Mouse (Mus musculus) liver (tissue): Measurements from ENCODE around the gene Ston2.

Experiments
- DNase-seq: peaks from one replicate; pipeline ENCODE4 v3.0.0-alpha.2; 2020; ENCODE audit warnings: mixed read lengths

Gene Ston2

DNA sequence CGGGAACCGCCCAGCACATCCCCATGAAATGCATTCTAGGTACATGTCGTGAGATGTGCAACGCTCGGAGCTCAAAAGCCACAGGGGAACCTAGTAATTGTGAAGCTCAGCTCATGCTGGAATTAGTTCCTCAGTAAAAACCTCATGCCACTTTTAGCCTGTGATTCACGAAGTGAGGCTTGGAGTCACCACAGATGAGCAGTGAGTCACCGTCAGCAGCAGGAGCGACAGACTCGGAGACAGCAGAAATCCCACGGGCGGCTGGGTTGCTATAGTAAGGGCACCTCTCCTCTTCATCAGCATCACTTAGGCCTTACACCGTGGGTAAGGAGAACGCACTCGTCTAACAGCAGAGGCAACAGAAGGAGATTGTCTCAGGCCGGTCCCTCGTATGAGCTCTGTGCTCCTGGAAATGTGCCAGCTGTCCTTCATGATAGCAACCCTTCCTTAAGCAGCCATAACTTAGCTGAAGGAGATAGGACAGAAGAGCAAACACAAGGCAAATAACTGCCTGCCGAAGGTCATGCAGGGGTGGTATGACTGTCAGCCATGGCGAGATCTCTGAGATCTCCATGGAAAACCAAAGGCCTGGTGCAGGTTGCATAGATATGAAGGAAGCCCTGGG is 39.8 kb downstream of the Ston2 start:
- DNase-seq = peak; percentile 58

DNA sequence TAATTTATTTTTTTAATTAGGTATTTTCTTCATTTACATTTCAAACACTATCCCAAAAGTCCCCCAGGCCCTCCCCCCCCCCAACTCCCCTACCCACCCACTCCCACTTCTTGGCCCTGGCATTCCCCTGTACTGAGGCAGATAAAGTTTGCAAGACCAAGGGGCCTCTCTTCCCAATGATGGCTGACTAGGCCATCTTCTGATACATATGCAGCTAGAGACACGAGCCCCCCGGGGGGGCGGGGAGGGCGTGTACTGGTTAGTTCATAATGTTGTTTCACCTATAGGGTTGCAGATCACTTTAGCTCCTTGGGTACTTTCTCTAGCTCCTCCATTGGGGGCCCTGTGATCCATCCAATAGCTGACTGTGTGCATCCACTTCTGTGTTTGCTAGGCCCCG is 41.3 kb downstream of the Ston2 start:
- peak; percentile 57 for DNase-seq

DNA sequence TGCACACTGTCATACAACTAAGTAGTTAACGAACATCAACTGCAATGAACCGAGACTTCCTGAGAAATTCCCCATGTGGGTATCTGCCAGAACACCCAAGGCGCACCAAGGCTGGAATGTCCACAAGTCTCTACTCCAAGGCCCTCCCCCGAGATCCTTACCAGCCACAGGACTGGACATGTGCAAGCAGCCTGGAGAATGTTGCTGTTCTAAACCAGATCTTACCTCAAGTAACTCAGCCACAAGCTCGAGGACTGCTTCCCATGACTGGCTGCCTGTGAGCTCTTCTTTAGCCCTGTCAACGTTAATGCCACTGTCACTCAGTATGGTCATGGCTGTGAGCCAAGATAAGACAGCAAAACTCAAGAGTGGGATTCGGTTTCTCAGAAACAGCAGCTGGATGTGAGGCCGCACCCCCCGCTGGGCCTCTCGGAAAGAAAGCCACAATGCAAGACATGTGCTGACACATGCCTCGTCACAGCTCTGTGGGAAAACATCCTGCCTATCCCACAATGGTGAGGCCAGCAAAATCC is 42.4 kb downstream of the Ston2 start:
- peak; percentile 94 for DNase-seq

DNA sequence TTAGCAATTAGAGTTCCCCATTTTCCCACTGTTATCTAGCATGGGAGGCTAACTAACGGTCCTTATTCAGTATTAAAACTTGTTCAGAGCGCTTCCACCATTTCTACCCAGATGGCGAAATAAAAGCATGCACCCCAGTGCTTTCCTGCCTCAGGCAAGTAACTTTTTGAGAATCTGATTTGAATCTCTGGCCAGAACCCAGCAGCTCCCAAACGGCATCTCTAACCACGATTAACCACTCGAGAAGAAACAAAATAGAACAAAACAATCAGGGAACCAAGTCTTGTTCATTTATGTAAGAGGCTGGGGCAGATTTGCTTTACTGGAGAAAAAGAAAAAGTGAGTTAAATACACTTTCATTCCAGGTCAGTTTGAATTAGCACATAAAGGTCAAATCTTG is 44.1 kb downstream of the Ston2 start:
- DNase-seq = no peak

DNA sequence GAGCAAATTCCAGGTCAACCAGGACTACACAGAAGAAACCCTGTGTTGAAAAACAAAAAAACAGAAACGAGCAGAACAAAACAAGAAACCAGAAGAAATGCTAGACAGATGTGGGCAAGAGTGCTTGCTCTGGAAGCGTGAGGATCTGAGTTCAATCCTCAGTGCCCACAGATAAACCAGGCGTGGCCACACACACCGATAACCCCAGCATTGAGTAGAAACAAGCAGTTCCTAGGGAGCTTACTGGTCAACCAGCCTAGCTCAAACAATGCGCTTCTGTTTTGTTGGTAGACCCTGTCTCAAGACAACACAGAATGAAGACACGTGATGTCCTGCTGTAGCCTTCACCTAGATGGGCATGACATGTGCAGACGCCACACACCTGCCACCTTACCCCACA is 45.3 kb downstream of the Ston2 start:
- peak; percentile 56 for DNase-seq

DNA sequence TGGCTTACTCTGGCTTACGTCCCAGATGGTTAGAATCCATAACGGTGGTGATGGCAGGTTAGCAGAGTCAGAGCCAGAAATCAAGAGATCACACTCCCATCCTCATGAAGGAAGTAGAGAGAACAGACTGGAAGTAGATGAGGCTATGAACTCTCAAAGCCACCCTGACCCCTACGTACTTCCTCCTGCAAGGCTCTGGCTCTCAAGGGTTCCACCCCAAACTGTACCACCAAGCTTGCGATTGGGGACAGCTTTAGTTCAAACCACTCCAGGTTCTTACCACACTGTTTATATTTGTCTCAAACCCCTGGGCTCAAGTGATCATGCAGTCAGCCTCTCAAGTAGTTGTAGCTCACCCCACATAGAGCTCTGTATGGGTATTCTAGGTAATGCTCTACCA is 49.8 kb downstream of the Ston2 start:
- DNase-seq = no peak

DNA sequence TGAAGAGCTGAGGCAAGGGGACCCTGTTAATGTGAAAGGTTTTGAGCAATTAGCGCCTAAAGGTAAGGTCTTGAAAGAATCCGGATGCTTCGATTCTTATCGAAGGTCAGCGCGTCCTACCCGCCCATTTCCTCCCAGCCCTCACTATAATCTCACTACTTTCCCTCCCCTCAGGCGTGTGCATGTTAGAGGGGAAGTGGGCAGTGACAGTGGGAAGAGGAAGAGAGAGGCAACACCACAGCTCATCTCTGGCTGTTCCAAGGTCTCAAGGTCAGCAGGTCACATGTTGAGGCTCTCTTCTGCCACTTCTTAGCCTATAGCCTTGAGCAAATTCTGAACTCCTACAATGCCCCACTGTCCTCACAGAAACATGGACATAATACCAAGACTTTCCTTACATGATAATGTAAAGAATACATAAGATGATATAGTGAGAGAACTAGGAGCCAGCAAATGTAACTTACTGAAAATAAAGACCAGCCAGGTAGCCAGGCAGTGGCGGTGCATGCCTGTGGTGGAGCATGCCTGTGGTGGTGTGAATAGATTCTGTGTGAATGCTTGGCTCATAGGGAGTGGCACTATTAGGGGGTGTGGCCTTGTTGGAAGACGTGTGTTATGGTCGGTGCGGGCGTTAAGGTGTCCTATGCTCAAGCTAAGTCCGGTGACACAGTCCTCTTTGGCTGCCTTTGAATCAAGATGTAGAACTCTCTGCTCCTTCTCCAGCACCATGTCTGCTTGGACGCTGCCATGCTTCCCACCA is 51.8 kb downstream of the Ston2 start:
- DNase-seq = peak; percentile 37

DNA sequence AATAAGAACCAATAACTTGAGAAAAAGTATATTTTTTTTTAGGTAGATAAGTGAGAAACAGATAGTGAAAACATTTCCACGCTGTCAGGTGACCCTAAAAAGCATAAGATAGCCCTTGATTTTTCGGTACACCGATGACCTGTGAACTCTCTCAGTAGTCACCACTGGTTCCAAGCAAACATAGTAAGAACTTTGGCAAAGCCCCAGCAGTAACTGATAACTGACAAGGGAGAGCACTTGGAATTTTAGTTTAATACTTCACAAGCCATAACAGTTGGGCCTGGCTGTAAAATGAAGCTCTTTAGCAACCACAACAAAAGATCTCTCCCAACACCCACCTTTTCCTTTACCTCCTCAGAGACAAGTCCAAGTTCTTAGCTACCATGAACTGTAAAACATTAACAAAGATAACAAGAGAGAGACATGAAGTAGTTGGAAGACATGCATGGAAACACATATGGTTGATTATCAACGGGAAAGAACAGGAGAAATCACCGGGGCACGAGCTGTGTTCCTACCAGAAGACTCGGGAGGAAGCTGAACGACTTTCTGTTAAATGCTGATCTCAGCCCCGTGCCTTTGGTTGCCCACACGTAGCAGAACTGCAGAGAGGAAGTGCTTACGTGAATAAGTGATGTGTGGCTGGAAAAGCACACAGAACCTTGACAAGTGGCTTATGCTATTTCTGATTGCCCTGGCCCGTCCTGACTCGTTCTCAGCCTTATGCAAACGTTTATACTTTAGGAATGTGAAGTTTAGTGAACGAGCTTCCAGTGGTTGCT is 53.8 kb downstream of the Ston2 start:
- no peak for DNase-seq

DNA sequence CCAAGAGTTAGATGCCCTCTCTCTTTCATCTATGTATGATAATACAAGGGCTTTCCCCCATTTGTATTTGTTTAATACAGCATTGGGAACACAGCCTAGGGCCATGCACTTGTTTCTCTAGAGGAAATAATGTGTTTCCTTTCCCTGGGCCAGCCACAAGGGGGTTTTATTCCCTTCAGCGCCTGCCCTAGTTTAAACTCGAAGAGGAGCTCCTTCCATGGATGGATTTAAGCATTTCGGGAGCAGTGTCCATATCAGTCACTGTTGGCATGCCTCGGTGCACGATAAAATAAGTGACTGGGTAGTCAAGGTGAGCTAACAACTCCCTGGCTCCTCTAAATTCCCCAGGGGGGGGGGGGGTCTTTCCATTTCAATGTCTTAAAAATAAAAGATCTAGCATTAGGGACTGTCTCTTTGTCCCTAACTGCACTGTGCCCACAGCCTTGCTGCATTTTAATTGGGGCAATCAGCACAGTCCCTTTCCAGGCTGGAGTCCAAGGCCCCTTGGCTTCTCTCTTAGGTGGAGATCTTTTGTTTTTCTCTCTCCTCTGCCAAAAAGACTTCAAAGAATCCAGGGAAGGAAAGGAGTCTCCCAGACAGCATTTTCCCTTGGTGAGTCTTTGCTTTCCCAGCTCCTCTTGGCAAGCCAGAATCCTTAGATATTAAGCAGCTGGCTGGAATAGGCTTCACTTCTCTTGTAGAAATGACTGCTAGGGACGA is 55.3 kb downstream of the Ston2 start:
- no peak for DNase-seq

DNA sequence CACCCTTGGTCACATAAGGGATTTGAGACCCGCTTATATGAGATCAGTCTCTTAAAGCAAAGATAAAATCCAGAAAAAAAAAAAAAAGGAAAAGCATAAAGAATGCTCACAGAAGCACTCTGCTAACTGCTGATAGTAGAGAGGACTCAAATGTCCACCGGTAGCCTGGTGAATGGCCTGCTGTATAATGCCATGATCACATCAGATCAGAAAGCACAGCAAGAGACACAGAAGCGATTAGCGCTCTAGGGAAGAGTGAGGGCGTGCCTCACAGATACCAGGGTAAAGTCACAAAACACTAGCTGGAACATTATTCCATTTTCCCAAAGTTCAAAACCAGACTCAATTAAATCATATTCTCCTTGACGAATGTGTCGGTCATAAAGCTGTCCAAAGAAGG is 62.0 kb downstream of the Ston2 start:
- DNase-seq = no peak

DNA sequence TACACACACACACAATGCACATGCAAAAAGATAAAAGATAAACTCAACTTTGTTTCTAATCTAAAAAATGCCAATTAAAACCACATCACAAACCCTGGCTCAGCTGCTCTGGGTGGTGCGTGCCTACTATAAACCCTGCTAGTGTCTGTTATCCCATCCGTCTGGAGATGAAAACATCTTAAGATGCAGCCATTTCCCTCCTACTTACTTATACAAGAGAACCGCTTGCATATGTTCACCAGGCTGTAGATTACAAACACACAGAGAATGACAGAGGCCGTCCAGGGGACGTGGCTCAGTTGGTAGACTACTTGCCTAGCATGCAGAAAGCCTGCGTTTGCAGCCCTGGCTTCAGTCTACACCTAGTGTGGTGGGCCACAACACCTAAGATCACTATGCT is 64.3 kb downstream of the Ston2 start:
- no peak for DNase-seq

DNA sequence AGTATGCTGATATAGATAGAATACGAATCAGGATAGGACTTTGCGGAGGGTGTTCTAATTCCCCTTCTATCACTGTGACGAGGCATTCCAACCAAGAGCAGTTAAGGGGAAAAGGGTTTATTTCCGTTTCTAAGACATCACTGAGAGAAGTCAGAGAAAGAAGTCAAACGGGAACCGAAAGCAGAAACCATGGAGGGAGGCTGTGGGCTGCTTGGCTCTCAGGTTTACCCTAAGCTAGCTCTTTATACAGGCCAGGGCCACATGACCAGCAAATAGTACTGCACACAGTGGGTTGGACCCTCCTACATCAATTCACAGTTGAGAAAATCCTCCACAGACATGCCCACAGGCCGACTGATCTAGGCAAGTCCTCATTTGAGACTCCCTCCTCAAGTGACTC is 69.1 kb downstream of the Ston2 start:
- no peak for DNase-seq

DNA sequence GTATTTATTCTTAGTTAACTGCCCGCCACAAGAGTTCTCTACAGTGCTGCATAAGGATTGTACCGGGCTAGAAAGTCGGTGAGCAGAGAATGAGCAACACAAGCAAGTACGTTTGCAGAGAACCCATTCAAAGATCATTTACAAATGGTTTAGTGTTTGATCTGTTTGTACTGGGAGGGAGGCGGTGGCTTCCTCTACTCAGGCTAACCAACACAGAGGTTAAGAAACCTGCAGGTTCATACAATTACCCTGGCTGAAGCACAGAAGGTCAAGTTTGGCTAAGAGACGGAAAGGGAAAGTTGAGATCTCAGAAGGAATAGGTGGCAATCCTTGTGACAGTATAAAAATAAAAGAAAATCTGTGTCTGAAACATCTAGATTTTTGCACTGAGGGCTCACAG is 72.5 kb downstream of the Ston2 start:
- DNase-seq = no peak

DNA sequence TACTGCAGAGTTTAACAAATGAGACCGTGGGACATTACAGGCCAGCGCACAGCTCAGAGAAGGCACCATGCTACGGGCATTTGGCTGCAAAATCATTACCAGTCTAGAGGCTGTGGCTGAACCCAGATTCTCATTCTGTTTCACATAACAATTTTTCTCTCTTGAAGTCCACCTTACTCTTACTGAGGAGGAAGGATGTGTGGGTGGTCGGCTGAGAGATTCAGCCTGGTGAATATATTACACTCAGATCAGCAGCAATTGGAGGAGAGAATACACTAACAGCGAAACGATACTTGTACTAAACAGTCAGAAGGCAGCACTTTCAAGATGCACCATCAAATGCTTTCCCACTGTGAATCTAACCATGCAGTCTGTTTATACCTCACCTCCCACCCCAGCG is 74.8 kb downstream of the Ston2 start:
- no peak for DNase-seq

DNA sequence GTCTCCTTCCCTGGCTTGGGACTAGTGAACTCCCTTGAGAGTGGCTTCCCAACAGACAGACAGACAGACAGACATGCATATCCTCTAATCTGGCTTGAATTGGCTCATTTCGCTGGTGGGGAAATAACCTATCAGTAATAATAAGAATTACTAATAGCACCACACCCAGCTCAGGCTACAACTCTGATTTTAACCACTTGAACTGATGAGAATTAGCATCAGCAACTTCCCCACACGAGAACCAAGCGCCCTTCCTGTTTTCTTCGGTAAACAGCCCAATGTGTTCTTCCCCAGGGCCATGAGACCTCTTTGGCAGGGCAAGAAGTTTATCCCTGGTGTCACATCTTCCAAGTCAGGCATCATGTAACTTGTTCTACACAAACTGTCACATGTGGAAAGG is 76.5 kb downstream of the Ston2 start:
- DNase-seq = no peak

DNA sequence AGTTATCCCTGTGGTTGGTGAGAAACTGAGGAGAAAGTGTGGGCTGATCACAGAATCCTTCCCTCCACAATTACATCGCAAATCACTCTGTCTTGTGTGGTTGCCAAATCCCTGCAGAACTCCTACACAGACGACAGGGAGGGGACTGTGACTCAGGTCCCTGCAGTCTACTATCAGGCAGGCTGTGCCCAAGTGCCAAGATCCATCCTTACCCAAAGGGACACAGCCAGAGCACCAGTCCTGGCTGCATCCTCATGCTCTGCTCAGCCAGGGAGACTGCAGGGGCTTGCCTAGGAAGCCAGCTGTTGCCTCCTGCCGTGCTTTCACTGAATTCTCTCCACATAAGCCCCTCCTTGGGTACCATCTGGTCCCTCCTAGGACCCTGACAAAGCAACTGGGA is 77.3 kb downstream of the Ston2 start:
- no peak for DNase-seq

DNA sequence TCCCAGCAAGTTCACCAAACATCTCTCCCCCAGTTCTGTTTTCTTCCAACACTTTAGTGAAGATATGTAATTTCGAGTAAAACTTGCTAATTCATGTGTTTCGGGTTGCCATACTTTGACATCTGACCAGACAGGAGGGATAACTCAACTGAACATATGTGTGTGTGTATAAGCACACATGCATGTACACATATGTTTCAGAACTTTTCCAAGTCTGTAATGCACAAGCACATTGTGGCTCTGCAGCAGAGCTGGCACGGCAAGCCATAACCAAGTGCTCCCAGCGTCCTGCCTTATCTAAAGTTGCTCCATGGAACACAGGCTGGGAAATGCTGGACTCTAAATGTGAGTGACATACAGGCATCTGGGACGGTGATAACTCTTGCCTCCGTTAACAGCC is 78.6 kb downstream of the Ston2 start:
- DNase-seq = no peak

DNA sequence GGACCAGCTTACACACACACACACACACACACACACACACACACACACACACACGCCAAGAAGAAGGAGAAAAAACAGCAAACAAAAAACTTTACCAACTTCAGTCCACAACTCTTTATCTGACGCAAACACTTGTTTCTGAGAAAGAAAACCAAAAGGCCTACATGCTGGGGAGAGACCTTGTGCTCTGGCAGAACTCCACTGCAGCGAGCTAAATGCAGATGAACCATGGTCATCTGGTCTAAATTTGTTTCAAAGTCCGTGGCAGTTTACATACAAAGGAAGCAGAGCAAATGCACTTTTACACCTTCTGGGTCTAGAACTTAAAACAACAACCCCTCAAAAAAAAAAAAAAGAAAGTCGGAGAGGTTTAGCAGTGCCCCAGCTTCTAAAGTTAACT is 79.0 kb downstream of the Ston2 start:
- no peak for DNase-seq

DNA sequence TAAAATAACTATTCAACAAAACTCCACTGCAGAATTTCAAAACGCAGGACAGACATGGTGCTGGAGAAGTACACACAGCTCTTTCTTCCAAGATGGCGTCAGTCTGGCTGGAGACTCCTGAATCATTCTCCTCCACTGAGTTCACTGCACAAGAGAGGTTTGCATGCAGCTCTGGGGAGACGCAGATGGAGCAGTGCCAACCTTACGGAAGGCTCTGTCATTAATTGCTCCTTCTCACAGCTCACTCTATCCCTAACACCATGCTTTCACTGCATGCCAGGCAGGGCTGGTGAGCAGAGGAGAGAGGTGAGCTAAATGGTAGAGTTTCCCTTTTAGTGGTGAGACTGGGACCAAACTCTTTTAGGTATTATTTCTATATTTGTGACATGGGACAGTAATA is 80.4 kb downstream of the Ston2 start:
- no peak for DNase-seq

DNA sequence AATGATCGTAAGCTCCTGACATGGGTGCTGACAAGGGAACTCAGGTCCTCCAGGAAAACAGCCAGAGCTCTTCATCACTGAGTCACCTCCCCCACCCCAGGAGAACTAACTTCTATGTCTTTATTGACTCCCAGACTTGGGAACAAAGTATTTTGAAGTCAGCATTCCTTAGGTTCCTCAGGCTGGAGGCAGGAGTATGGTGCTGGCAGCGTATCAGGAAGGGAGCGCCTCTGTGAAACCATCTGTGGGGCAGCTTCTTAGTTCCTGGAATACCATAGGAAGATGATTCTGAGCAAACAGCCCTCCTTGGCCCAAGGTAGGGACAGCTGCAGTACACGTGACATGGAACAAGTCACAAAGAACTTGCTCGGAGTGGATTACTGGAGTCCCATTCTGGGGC is 84.7 kb downstream of the Ston2 start:
- no peak for DNase-seq

DNA sequence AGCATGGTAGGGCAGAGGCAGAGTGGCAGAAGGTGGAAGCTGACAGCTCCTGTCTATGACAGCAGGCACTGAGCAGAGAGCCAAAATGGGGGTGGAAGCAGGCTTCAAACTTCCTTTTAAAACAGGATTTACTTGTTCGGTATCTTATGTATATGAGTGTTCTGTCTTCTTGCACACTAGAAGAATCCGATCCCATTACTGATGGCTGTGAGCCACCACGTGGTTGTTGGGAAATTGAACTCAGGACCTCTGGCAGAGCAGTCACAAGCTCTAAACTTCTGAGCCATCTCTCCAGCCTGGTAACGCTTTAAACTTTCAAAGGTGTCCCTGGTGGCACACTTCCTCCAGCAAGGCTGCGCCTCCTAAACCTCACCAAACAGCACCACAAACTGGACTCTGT is 85.4 kb downstream of the Ston2 start:
- DNase-seq = no peak

DNA sequence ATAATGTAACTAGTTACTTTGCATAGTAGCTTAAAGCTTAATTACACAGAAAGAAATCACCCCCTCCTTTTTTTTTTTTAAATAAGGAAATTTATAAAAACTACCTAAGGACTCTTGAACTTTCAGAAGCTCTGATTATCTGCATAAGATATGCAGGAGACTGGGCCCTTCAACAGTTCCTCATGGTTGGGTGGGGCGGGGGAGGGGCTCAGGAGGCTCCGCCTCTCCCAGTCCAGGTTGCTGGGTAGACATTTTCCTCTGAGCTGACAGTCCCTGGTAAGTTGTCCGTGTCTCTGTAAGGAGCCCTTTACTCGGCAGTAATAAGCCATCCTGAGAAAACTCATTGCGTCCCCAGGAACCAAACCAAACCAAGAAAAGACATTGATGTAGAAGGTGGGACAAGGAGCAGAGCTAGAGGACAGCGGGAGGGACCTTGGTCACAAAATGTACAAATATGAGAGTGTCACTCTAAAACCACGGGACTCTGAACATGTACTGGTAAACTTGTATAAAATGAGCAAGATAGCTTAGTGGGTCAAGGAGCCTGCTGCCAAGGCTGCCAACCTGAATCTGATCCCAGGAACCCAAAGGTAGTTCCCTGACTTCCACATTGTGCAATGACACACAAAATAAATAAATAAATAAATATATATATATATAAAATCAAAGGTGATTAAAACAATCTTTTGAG is 88.6 kb downstream of the Ston2 start:
- peak; percentile 72 for DNase-seq

DNA sequence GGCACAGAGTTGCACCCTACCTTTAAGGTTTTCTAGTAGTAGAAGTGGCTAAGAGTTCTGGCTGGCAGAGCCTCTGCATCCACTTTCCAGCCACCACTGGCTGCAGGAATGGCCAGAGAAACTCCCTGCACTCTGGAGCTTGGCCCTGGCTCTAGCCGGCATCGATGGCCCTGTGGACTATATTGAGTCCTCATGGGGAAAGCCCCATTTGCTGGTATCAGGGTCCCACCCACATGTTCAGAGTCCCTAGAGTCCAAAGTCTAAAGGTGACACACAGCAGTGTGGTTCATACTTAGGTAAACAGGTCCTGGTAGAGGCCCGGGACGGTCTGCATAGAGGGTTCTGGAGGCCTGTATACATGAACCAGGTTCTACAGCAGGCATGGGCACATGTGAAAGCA is 92.0 kb downstream of the Ston2 start:
- DNase-seq = peak; percentile 52
